Mouse (Mus musculus): ENCODE data around the gene Akap11. TPM values are rescaled to one million over a fixed set of nuclear protein-coding genes. Genes with fewer than 3 reads are reported as not detected.
A peak's percentile ranks its signal among the peaks of the same experiment; 100 is the strongest.

Gene Akap11
- total and polyA plus RNA-seq, 2 experiments from 2014 or later: 9.2 to 24.1 TPM

- no peak overlapping the region for H3K4me3 ChIP-seq (ENCODE audit: low read depth, low read length)
- 96% methylated on average over 6 of the region's 6 CpGs for WGBS
- no peak overlapping the region for H3K4me2 ChIP-seq (ENCODE audit: low read depth, low read length)
- H3K27ac ChIP-seq (ENCODE audit: low read depth): no peak overlapping the region
- ATAC-seq (ENCODE audit: insufficient read depth, low read depth) (no peak), DNase-seq (ENCODE audit: low spot score) (no peak)
- H3K36me3 ChIP-seq (replicated peaks; ENCODE audit: control insufficient read depth, insufficient read depth, low read length): no peaks in the 10 kb centered on the region
- no peak overlapping the region for H3K9ac ChIP-seq (replicated peaks; ENCODE audit: low read depth, low read length)
- no peaks in the 10 kb centered on the region for H3K27me3 ChIP-seq (ENCODE audit: control insufficient read depth, insufficient read depth, low read length)
- H3K4me1 ChIP-seq (ENCODE audit: control insufficient read depth, insufficient read depth): peaks cover 4% of the 10 kb centered on the region; the same call in 1 of the 2 replicates
- TF ChIP-seq EP300 (IDR thresholded peaks at IDR 0.05; ENCODE audit: low read depth) (no peak), CTCF (IDR thresholded peaks at IDR 0.05; ENCODE audit: low read depth) (no peak)
- H3K9me3 ChIP-seq (replicated peaks; ENCODE audit: control insufficient read depth, low read length): no peaks in the 10 kb centered on the region
These were observed 17.1 kb upstream of the Akap11 start for GRCm38 (mm10) chr14:78553661-78554060.

GRCm38 (mm10) chr14:78548807-78549206 lies 12.2 kb upstream of the Akap11 start:
- Histone ChIP-seq H3K4me1 (ENCODE audit: control insufficient read depth, insufficient read depth) (peaks cover 13% of the 10 kb centered on the region), H3K4me3 (ENCODE audit: low read depth, low read length) (no peak overlapping the region), H3K27me3 (ENCODE audit: control insufficient read depth, insufficient read depth, low read length) (no peaks in the 10 kb centered on the region), H3K9me3 (replicated peaks; ENCODE audit: control insufficient read depth, low read length) (no peaks in the 10 kb centered on the region), H3K27ac (ENCODE audit: low read depth) (peak overlapping the region; percentile 88), H3K4me2 (ENCODE audit: low read depth, low read length) (peak overlapping the region; percentile 26; the same call in 1 of the 2 replicates), H3K9ac (replicated peaks; ENCODE audit: low read depth, low read length) (no peak overlapping the region), H3K36me3 (replicated peaks; ENCODE audit: control insufficient read depth, insufficient read depth, low read length) (no peaks in the 10 kb centered on the region)
- 13% methylated on average over 6 of the region's 6 CpGs for WGBS
- ATAC-seq (ENCODE audit: insufficient read depth, low read depth) (peak; percentile 98), DNase-seq (ENCODE audit: low spot score) (peak; percentile 93)
- TF ChIP-seq EP300 (IDR thresholded peaks at IDR 0.05; ENCODE audit: low read depth) (peak; percentile 83), CTCF (IDR thresholded peaks at IDR 0.05; ENCODE audit: low read depth) (no peak)

GRCm38 (mm10) chr14:78541319-78541718 lies 4.7 kb upstream of the Akap11 start:
- H3K9ac ChIP-seq (replicated peaks; ENCODE audit: low read depth, low read length): no peak overlapping the region
- no peak overlapping the region for H3K4me2 ChIP-seq (ENCODE audit: low read depth, low read length)
- H3K27me3 ChIP-seq (ENCODE audit: control insufficient read depth, insufficient read depth, low read length): no peaks in the 10 kb centered on the region
- ATAC-seq (ENCODE audit: insufficient read depth, low read depth) (no peak), DNase-seq (ENCODE audit: low spot score) (no peak)
- WGBS: 69% methylated on average over 3 of the region's 3 CpGs
- no peak for TF ChIP-seq EP300 (IDR thresholded peaks at IDR 0.05; ENCODE audit: low read depth)
- TF ChIP-seq CTCF (IDR thresholded peaks at IDR 0.05; ENCODE audit: low read depth): no peak
- H3K9me3 ChIP-seq (replicated peaks; ENCODE audit: control insufficient read depth, low read length): no peaks in the 10 kb centered on the region
- H3K4me3 ChIP-seq (ENCODE audit: low read depth, low read length): no peak overlapping the region
- H3K4me1 ChIP-seq (ENCODE audit: control insufficient read depth, insufficient read depth): peaks cover 11% of the 10 kb centered on the region; the same call in 1 of the 2 replicates
- no peak overlapping the region for H3K27ac ChIP-seq (ENCODE audit: low read depth)
- H3K36me3 ChIP-seq (replicated peaks; ENCODE audit: control insufficient read depth, insufficient read depth, low read length): no peaks in the 10 kb centered on the region

GRCm38 (mm10) chr14:78539821-78540220 lies 3.2 kb upstream of the Akap11 start:
- Histone ChIP-seq H3K4me1 (ENCODE audit: control insufficient read depth, insufficient read depth) (peaks cover 17% of the 10 kb centered on the region; the same call in 1 of the 2 replicates), H3K27ac (ENCODE audit: low read depth) (no peak overlapping the region), H3K27me3 (ENCODE audit: control insufficient read depth, insufficient read depth, low read length) (no peaks in the 10 kb centered on the region), H3K4me2 (ENCODE audit: low read depth, low read length) (no peak overlapping the region), H3K36me3 (replicated peaks; ENCODE audit: control insufficient read depth, insufficient read depth, low read length) (no peaks in the 10 kb centered on the region), H3K9me3 (replicated peaks; ENCODE audit: control insufficient read depth, low read length) (no peaks in the 10 kb centered on the region), H3K9ac (replicated peaks; ENCODE audit: low read depth, low read length) (no peak overlapping the region), H3K4me3 (ENCODE audit: low read depth, low read length) (no peak overlapping the region)
- 88% methylated on average over 1 of the region's 1 CpGs for WGBS
- no peak for DNase-seq (ENCODE audit: low spot score)
- ATAC-seq (ENCODE audit: insufficient read depth, low read depth): no peak
- TF ChIP-seq CTCF (IDR thresholded peaks at IDR 0.05; ENCODE audit: low read depth): no peak
- TF ChIP-seq EP300 (IDR thresholded peaks at IDR 0.05; ENCODE audit: low read depth): no peak

GRCm38 (mm10) chr14:78538572-78539320 lies 2.1 kb upstream of the Akap11 start:
- Histone ChIP-seq H3K27me3 (ENCODE audit: control insufficient read depth, insufficient read depth, low read length) (no peaks in the 10 kb centered on the region), H3K9me3 (replicated peaks; ENCODE audit: control insufficient read depth, low read length) (no peaks in the 10 kb centered on the region), H3K27ac (ENCODE audit: low read depth) (peak overlapping the region; percentile 49; the same call in 1 of the 2 replicates), H3K36me3 (replicated peaks; ENCODE audit: control insufficient read depth, insufficient read depth, low read length) (no peaks in the 10 kb centered on the region), H3K4me2 (ENCODE audit: low read depth, low read length) (no peak overlapping the region), H3K4me3 (ENCODE audit: low read depth, low read length) (no peak overlapping the region), H3K9ac (replicated peaks; ENCODE audit: low read depth, low read length) (no peak overlapping the region), H3K4me1 (ENCODE audit: control insufficient read depth, insufficient read depth) (peaks cover 22% of the 10 kb centered on the region; the same call in 1 of the 2 replicates)
- WGBS: 30% methylated on average over 5 of the region's 5 CpGs
- ATAC-seq (ENCODE audit: insufficient read depth, low read depth) (no peak), DNase-seq (ENCODE audit: low spot score) (no peak)
- TF ChIP-seq EP300 (IDR thresholded peaks at IDR 0.05; ENCODE audit: low read depth): no peak
- TF ChIP-seq CTCF (IDR thresholded peaks at IDR 0.05; ENCODE audit: low read depth): no peak
